8 mouse cellular contexts compared by ENCODE assay signal in genomic region chr9:119321392-119322229, GRCm38 (mm10). TPM values are rescaled to one million over a fixed set of nuclear protein-coding genes. Genes with fewer than 3 reads are reported as not detected.
DNase-seq lines count a peak whose midpoint lies in the region; ATAC-seq lines count a peak whose summit lies in the region.

No protein-coding gene starts in this region.

- no peaks in the 10 kb centered on the region for H3K27me3 ChIP-seq in kidney, embryonic 16.5 days (ENCODE audit: insufficient read depth, low read length)
- no peaks in the 10 kb centered on the region for H3K27me3 ChIP-seq in forebrain, embryonic 13.5 days
- H3K27me3 ChIP-seq in limb, embryonic 13.5 days, result no peaks in the 10 kb centered on the region
- no peaks in the 10 kb centered on the region for H3K27me3 ChIP-seq in neural tube, embryonic 11.5 days (ENCODE audit: control insufficient read depth, insufficient read depth, low read length)

- peak overlapping the region; percentile 91 for H3K27ac ChIP-seq in kidney, embryonic 16.5 days (ENCODE audit: low read length)
- peak overlapping the region; percentile 90 for H3K27ac ChIP-seq in forebrain, embryonic 13.5 days
- H3K27ac ChIP-seq in limb, embryonic 13.5 days, result peak overlapping the region; percentile 81
- H3K27ac ChIP-seq in neural tube, embryonic 11.5 days (ENCODE audit: low read depth, low read length), result peak overlapping the region; percentile 83; the same call in 1 of the 2 replicates

- 0 out of 2 replicates have a peak, but pooled peaks cover 2% of the 10 kb centered on the region for H3K36me3 ChIP-seq in kidney, embryonic 16.5 days (ENCODE audit: insufficient read depth, low read length)
- no peaks in the 10 kb centered on the region for H3K36me3 ChIP-seq in forebrain, embryonic 13.5 days (ENCODE audit: poor library complexity, severe bottlenecking)
- no peaks in the 10 kb centered on the region for H3K36me3 ChIP-seq in limb, embryonic 13.5 days
- no peaks in the 10 kb centered on the region for H3K36me3 ChIP-seq in neural tube, embryonic 11.5 days (ENCODE audit: control insufficient read depth, insufficient read depth, low read length)

- H3K4me1 ChIP-seq in kidney, embryonic 16.5 days (ENCODE audit: insufficient read depth, low read length), result peaks cover 17% of the 10 kb centered on the region
- H3K4me1 ChIP-seq in forebrain, embryonic 13.5 days, result peaks cover 29% of the 10 kb centered on the region
- peaks cover 20% of the 10 kb centered on the region for H3K4me1 ChIP-seq in limb, embryonic 13.5 days
- peaks cover 5% of the 10 kb centered on the region; the same call in 1 of the 2 replicates for H3K4me1 ChIP-seq in neural tube, embryonic 11.5 days (ENCODE audit: control insufficient read depth, insufficient read depth, low read length)

- H3K9ac ChIP-seq in kidney, embryonic 16.5 days (replicated peaks; ENCODE audit: low read length), result peak overlapping the region; percentile 89
- H3K9ac ChIP-seq in forebrain, embryonic 13.5 days, result peak overlapping the region; percentile 90
- peak overlapping the region; percentile 87 for H3K9ac ChIP-seq in limb, embryonic 13.5 days
- peak overlapping the region; percentile 89 for H3K9ac ChIP-seq in neural tube, embryonic 11.5 days (ENCODE audit: low read length)

- WGBS in kidney, embryonic 16.5 days, result under 1% methylated on average over 52 of the region's 59 CpGs
- under 1% methylated on average over 59 of the region's 59 CpGs for WGBS in forebrain, embryonic 13.5 days
- WGBS in limb, embryonic 13.5 days, result under 1% methylated on average over 59 of the region's 59 CpGs
- WGBS in neural tube, embryonic 11.5 days, result 0% methylated on average over 43 of the region's 59 CpGs

- H3K4me2 ChIP-seq in kidney, embryonic 16.5 days (replicated peaks; ENCODE audit: low read depth, low read length), result peak overlapping the region; percentile 89
- peak overlapping the region; percentile 99 for H3K4me2 ChIP-seq in forebrain, embryonic 13.5 days
- peak overlapping the region; percentile 99 for H3K4me2 ChIP-seq in limb, embryonic 13.5 days (replicated peaks)
- H3K4me2 ChIP-seq in neural tube, embryonic 11.5 days (ENCODE audit: low read depth), result peak overlapping the region; percentile 98

- ATAC-seq in kidney, embryonic 16.5 days (ENCODE audit: low FRiP score, low TSS enrichment), result peak; percentile 57
- ATAC-seq in forebrain, embryonic 13.5 days, result peak; percentile 48
- peak; percentile 17; the same call in 1 of the 2 replicates for ATAC-seq in limb, embryonic 13.5 days (ENCODE audit: low FRiP score, low read depth)
- peak; percentile 56 for ATAC-seq in neural tube, embryonic 11.5 days (ENCODE audit: insufficient read depth, low FRiP score, low TSS enrichment)

- H3K9me3 ChIP-seq in kidney, embryonic 16.5 days (ENCODE audit: low read length), result no peaks in the 10 kb centered on the region
- no peaks in the 10 kb centered on the region for H3K9me3 ChIP-seq in forebrain, embryonic 13.5 days (replicated peaks)
- no peaks in the 10 kb centered on the region for H3K9me3 ChIP-seq in limb, embryonic 13.5 days
- no peaks in the 10 kb centered on the region for H3K9me3 ChIP-seq in neural tube, embryonic 11.5 days (ENCODE audit: control insufficient read depth, low read length)

- peak overlapping the region; percentile 88 for H3K4me3 ChIP-seq in kidney, embryonic 16.5 days (ENCODE audit: low read length)
- H3K4me3 ChIP-seq in forebrain, embryonic 13.5 days, result peak overlapping the region; percentile 94
- H3K4me3 ChIP-seq in limb, embryonic 13.5 days, result peak overlapping the region; percentile 90
- H3K4me3 ChIP-seq in neural tube, embryonic 11.5 days (ENCODE audit: low read depth, low read length), result peak overlapping the region; percentile 92

- DNase-seq in kidney, adult 18-20 months, result no peak
- DNase-seq in R1 (ENCODE audit: low read depth, low spot score), result peak; percentile 79
- peak; percentile 27 for DNase-seq in neural tube, embryonic 11.5 days (ENCODE audit: low spot score)
- DNase-seq in thymus, postnatal 14 days, result no peak
- no peak for DNase-seq in lung, postnatal 36 days

RNA-seq across cellular contexts. Expression of gene Oxsr1, which starts 0.6 kb away (rescaled TPM):
- 12.2 and 13.2 TPM in 2 replicates for polyA plus RNA-seq in kidney, embryonic 16.5 days (2015; fragmentation: Nextera tagmentation; extraction: Ambion mirVana)
- 12.9 and 13.0 TPM in 2 replicates for polyA plus RNA-seq in forebrain, embryonic 13.5 days (2015; fragmentation: Nextera tagmentation; extraction: Ambion mirVana)
- 11.0 and 11.9 TPM in 2 replicates for polyA plus RNA-seq in limb, embryonic 13.5 days (2015; fragmentation: Nextera tagmentation; extraction: Ambion mirVana)
- 15.8 and 17.1 TPM in 2 replicates for polyA plus RNA-seq in neural tube, embryonic 11.5 days (2014; fragmentation: Nextera tagmentation; extraction: Ambion mirVana)

RNA-seq across cellular contexts. Expression of gene Acaa1a, which starts 17.9 kb away (rescaled TPM):
- 142 and 152 TPM in 2 replicates for polyA plus RNA-seq in kidney, embryonic 16.5 days (2015; fragmentation: Nextera tagmentation; extraction: Ambion mirVana)
- polyA plus RNA-seq in forebrain, embryonic 13.5 days (2015; fragmentation: Nextera tagmentation; extraction: Ambion mirVana), result 82.8 and 97.0 TPM in 2 replicates
- polyA plus RNA-seq in limb, embryonic 13.5 days (2015; fragmentation: Nextera tagmentation; extraction: Ambion mirVana), result 104 TPM in 2 replicates
- polyA plus RNA-seq in neural tube, embryonic 11.5 days (2014; fragmentation: Nextera tagmentation; extraction: Ambion mirVana), result 69.4 and 75.1 TPM in 2 replicates

RNA-seq across cellular contexts. Expression of gene Myd88, which starts 19.6 kb away (rescaled TPM):
- polyA plus RNA-seq in kidney, embryonic 16.5 days (2015; fragmentation: Nextera tagmentation; extraction: Ambion mirVana), result 30.0 and 30.9 TPM in 2 replicates
- polyA plus RNA-seq in forebrain, embryonic 13.5 days (2015; fragmentation: Nextera tagmentation; extraction: Ambion mirVana), result 3.8 and 5.4 TPM in 2 replicates
- 14.1 and 15.7 TPM in 2 replicates for polyA plus RNA-seq in limb, embryonic 13.5 days (2015; fragmentation: Nextera tagmentation; extraction: Ambion mirVana)
- polyA plus RNA-seq in neural tube, embryonic 11.5 days (2014; fragmentation: Nextera tagmentation; extraction: Ambion mirVana), result 7.2 and 7.9 TPM in 2 replicates

RNA-seq across cellular contexts. Expression of gene Xylb, which starts 35.6 kb away (rescaled TPM):
- polyA plus RNA-seq in kidney, embryonic 16.5 days (2015; fragmentation: Nextera tagmentation; extraction: Ambion mirVana), result 34.7 and 35.8 TPM in 2 replicates
- polyA plus RNA-seq in forebrain, embryonic 13.5 days (2015; fragmentation: Nextera tagmentation; extraction: Ambion mirVana), result 5.7 and 6.2 TPM in 2 replicates
- polyA plus RNA-seq in limb, embryonic 13.5 days (2015; fragmentation: Nextera tagmentation; extraction: Ambion mirVana), result 6.2 and 6.4 TPM in 2 replicates
- 5.6 and 6.7 TPM in 2 replicates for polyA plus RNA-seq in neural tube, embryonic 11.5 days (2014; fragmentation: Nextera tagmentation; extraction: Ambion mirVana)

RNA-seq across cellular contexts. Expression of gene Slc22a14, which starts 43.7 kb away (rescaled TPM):
- polyA plus RNA-seq in kidney, embryonic 16.5 days (2015; fragmentation: Nextera tagmentation; extraction: Ambion mirVana), result 0.08 and 0.12 TPM in 2 replicates
- polyA plus RNA-seq in forebrain, embryonic 13.5 days (2015; fragmentation: Nextera tagmentation; extraction: Ambion mirVana), result not detected in 2 replicates
- polyA plus RNA-seq in limb, embryonic 13.5 days (2015; fragmentation: Nextera tagmentation; extraction: Ambion mirVana), result 0.09 TPM in 1 of 2 replicates, not detected in the other
- polyA plus RNA-seq in neural tube, embryonic 11.5 days (2014; fragmentation: Nextera tagmentation; extraction: Ambion mirVana), result not detected in 2 replicates

Comparison
In these comparisons a context has a peak if more than half of its experiments do, and no peak if none do; other contexts are left out.
1. DNase-seq: peak in R1 (single experiment) and neural tube, embryonic 11.5 days (single experiment); none in kidney, adult 18-20 months (single experiment), thymus, postnatal 14 days (single experiment) and lung, postnatal 36 days (single experiment).
2. Peak in every context shown above with its lines, with median percentiles within 50 percentile points of each other: ATAC-seq, H3K27ac ChIP-seq, H3K4me2 ChIP-seq, H3K4me3 ChIP-seq and H3K9ac ChIP-seq.